Mouse (Mus musculus) limb, embryonic 12.5 days (tissue): ENCODE data around the gene Gm20388. TPM values are rescaled to one million over a fixed set of nuclear protein-coding genes. Genes with fewer than 3 reads are reported as not detected.
A peak's percentile ranks its signal among the peaks of the same experiment; 100 is the strongest.

ENCODE experiments used
- ATAC-seq: fragments of 200-750 bp; cut with Nextera tagmentation; 2 replicates; pipeline ENCODE4 v1.8.0; 2017; ENCODE audit warnings: low read depth, moderate TSS enrichment; ENCODE audit not compliant: insufficient number of reproducible peaks, insufficient read depth, low FRiP score, low TSS enrichment
- H3K27ac ChIP-seq: fragments of 300-500 bp; sonication (generic); 2 replicates; pipeline ENCODE4 v1.5.1; 2016; ENCODE audit warnings: mild to moderate bottlenecking, moderate library complexity
- H3K27me3 ChIP-seq: fragments of 300-500 bp; sonication (generic); 2 replicates; pipeline ENCODE4 v1.6.1; 2016; ENCODE audit warnings: mild to moderate bottlenecking, moderate library complexity
- H3K36me3 ChIP-seq: fragments of 300-500 bp; sonication (generic); 2 replicates; pipeline ENCODE4 v1.6.1; 2016; ENCODE audit warnings: mild to moderate bottlenecking, moderate library complexity
- H3K4me1 ChIP-seq: fragments of 300-500 bp; sonication (generic); replicated peaks from 2 replicates; pipeline ENCODE4 v1.6.1; 2016
- H3K4me2 ChIP-seq: fragments of 300-500 bp; sonication (generic); 2 replicates; pipeline ENCODE4 v1.6.1; 2016; ENCODE audit warnings: mild to moderate bottlenecking, moderate library complexity
- H3K4me3 ChIP-seq: fragments of 300-500 bp; sonication (generic); replicated peaks from 2 replicates; pipeline ENCODE4 v1.5.1; 2016; ENCODE audit warnings: mild to moderate bottlenecking
- H3K9ac ChIP-seq: fragments of 300-500 bp; sonication (generic); replicated peaks from 2 replicates; pipeline ENCODE4 v1.6.1; 2016; ENCODE audit warnings: mild to moderate bottlenecking, moderate library complexity
- H3K9me3 ChIP-seq: fragments of 300-500 bp; sonication (generic); 2 replicates; pipeline ENCODE4 v1.6.1; 2016; ENCODE audit warnings: mild to moderate bottlenecking, moderate library complexity
- WGBS: fragments of 180-500 bp; shearing (Covaris S2); methylation state at CpG from one replicate; pipeline ENCODE4 v1.1.7; 2016; 5-methylcytosine and 5-hydroxymethylcytosine counted together
- polyA plus RNA-seq: library from polyadenylated mRNA; unstranded; fragments of >200 nt; fragmentation: Nextera tagmentation; extraction: Ambion mirVana; gene quantifications from 2 replicates; pipeline ENCODE4 v1.2.1, GENCODE M21; 2016

Gene Gm20388
- polyA plus RNA-seq, 1 experiment from 2014 or later: not detected

DNA sequence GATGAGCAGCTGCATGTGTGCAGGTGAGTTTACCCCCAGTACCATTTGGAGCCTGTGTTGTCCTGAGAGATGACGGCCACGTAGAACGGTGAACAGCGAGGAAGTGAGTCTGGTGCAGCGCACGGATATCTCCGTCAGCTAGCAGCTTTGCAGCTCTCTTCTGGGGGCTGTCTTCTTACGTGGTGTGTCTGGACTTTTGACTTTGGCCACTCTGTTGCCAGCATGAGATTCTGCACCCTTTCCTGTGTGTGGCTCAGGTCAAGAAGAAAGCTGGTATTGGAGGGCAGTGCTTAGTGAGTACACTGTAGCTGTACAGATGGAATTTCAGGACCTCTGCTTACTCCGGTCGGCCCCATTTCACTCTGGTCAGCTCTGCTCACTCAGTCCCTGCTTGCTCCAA, 47.4 kb downstream of the Gm20388 start:
- Histone ChIP-seq H3K27ac (peak overlapping the region; percentile 67; the same call in 1 of the 2 replicates), H3K4me2 (no peak overlapping the region), H3K36me3 (peaks cover 53% of the 10 kb centered on the region), H3K4me1 (peaks cover 28% of the 10 kb centered on the region), H3K9me3 (no peaks in the 10 kb centered on the region), H3K27me3 (no peaks in the 10 kb centered on the region), H3K9ac (no peak overlapping the region), H3K4me3 (no peak overlapping the region)
- WGBS: 94% methylated on average over 10 of the region's 10 CpGs
- no peak for ATAC-seq

DNA sequence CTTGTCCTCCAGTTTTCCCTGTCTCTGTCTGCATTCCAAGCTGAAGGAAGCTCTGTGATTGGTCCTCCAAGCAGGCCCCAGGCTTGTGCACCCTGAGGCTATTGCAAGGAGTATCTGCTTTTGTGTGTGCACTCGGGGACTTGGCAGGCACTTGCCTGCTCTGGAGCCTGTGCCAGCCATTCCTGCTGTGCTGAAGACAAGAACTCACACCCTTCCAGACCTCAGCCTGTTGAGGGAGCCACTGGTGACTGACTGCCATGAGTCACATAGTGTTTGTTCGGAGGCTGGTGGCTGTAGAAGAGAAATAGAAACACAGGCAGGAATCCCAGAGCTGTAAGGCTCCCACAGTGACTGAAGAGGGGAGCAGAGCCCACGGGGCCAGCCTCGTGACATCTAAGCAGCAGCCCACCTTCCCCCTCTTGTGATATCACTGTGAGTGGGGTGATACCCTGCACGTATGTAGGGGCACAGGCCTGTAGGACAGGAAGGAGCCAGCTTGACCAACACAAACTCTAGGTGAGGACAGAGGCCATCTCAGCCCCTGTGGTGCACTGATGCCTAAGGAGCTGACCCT, 50.0 kb downstream of the Gm20388 start:
- peaks cover 28% of the 10 kb centered on the region for H3K36me3 ChIP-seq
- H3K4me3 ChIP-seq: no peak overlapping the region
- no peak overlapping the region for H3K4me2 ChIP-seq
- H3K9ac ChIP-seq: no peak overlapping the region
- WGBS: 65% methylated on average over 5 of the region's 5 CpGs
- H3K27me3 ChIP-seq: no peaks in the 10 kb centered on the region
- H3K4me1 ChIP-seq: peaks cover 25% of the 10 kb centered on the region
- 0 out of 2 replicates have a peak overlapping the region, but pooled peaks have one; percentile 41 for H3K27ac ChIP-seq
- no peaks in the 10 kb centered on the region for H3K9me3 ChIP-seq
- ATAC-seq: no peak

DNA sequence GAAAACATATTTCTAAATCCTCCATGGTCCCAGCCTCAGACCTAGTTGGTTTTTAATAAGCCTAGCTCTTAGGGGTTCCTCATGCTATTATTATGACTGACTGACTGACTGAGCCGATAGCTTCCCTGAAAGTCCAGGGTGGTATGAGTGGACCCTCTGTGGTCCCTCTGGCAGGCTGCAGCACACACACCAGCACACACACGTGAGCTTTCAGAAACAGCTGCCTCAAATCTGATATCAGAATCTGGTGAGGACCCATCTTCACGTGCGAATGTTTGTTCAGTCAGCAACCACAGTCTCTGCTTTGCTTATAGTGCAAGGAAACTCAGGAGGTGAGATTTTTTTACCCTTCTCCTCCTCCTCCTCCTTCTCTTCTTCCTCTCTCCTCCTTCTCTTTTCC, 54.2 kb downstream of the Gm20388 start:
- no peak overlapping the region for H3K27ac ChIP-seq
- no peak overlapping the region for H3K9ac ChIP-seq
- H3K4me3 ChIP-seq: no peak overlapping the region
- WGBS: 85% methylated on average over 4 of the region's 4 CpGs
- H3K27me3 ChIP-seq: no peaks in the 10 kb centered on the region
- H3K9me3 ChIP-seq: peaks cover 6% of the 10 kb centered on the region; the same call in 1 of the 2 replicates
- no peaks in the 10 kb centered on the region for H3K36me3 ChIP-seq
- 0 out of 2 replicates have a peak, but pooled peaks cover under 1% of the 10 kb centered on the region for H3K4me1 ChIP-seq
- ATAC-seq: no peak
- H3K4me2 ChIP-seq: no peak overlapping the region

GRCm38 (mm10) chr8:119967435-119967834, 56.8 kb downstream of the Gm20388 start:
- Histone ChIP-seq H3K4me2 (no peak overlapping the region), H3K9ac (no peak overlapping the region), H3K36me3 (no peaks in the 10 kb centered on the region), H3K27ac (no peak overlapping the region), H3K4me1 (peaks cover 5% of the 10 kb centered on the region), H3K27me3 (no peaks in the 10 kb centered on the region), H3K4me3 (no peak overlapping the region), H3K9me3 (peaks cover 6% of the 10 kb centered on the region; the same call in 1 of the 2 replicates)
- ATAC-seq: no peak
- WGBS: 90% methylated on average over 9 of the region's 9 CpGs

- Histone ChIP-seq H3K4me3 (no peak overlapping the region), H3K4me2 (no peak overlapping the region), H3K4me1 (peaks cover 15% of the 10 kb centered on the region), H3K9ac (no peak overlapping the region), H3K27me3 (no peaks in the 10 kb centered on the region), H3K36me3 (no peaks in the 10 kb centered on the region), H3K9me3 (peaks cover 6% of the 10 kb centered on the region; the same call in 1 of the 2 replicates), H3K27ac (no peak overlapping the region)
- 69% methylated on average over 9 of the region's 9 CpGs for WGBS
- ATAC-seq: no peak
Observed at GRCm38 (mm10) chr8:119970169-119970568, 59.5 kb downstream of the Gm20388 start.

- H3K36me3 ChIP-seq: no peaks in the 10 kb centered on the region
- no peak overlapping the region for H3K27ac ChIP-seq
- peaks cover 15% of the 10 kb centered on the region for H3K4me1 ChIP-seq
- H3K9ac ChIP-seq: no peak overlapping the region
- H3K27me3 ChIP-seq: no peaks in the 10 kb centered on the region
- H3K4me2 ChIP-seq: no peak overlapping the region
- H3K4me3 ChIP-seq: no peak overlapping the region
- peaks cover 3% of the 10 kb centered on the region; the same call in 1 of the 2 replicates for H3K9me3 ChIP-seq
- no peak for ATAC-seq
- WGBS: 56% methylated on average over 12 of the region's 12 CpGs
Observed at GRCm38 (mm10) chr8:119972558-119972957, 61.9 kb downstream of the Gm20388 start.

DNA sequence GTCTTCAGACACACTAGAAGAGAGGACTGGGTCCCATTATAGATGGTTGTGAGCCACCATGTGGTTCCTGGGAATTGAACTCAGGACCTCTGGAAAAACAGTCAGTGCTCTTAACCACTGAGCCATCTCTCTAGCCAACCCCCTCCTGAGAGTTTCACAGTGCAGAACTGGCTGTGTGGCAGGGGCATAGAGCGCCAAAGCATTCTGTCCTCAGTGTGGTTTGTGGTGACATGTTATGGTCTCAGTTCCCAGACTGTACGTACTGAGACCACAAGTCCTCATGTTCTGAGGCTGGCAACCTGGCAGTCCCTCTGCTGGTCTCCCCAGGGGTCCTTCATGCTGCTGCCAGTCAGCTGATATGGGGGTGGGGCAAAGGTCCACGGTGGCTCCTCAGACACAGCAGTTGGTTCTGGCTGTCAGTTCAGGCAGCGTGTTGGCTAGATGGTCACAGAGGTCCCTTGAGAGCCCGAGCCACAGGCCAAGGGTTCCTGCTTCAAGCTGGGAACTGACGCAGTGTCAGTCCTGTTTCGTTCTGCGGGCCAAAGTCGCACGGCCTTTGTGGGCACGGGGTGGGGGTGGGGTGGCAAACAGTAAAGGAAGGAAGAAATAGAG, 68.2 kb downstream of the Gm20388 start:
- WGBS: 68% methylated on average over 11 of the region's 11 CpGs
- no peak overlapping the region for H3K4me3 ChIP-seq
- H3K9ac ChIP-seq: no peak overlapping the region
- H3K36me3 ChIP-seq: no peaks in the 10 kb centered on the region
- H3K4me2 ChIP-seq: no peak overlapping the region
- no peak for ATAC-seq
- H3K4me1 ChIP-seq: peaks cover 6% of the 10 kb centered on the region
- H3K27ac ChIP-seq: no peak overlapping the region
- no peaks in the 10 kb centered on the region for H3K27me3 ChIP-seq
- no peaks in the 10 kb centered on the region for H3K9me3 ChIP-seq

- ATAC-seq: no peak
- Histone ChIP-seq H3K4me1 (no peaks in the 10 kb centered on the region; the same call in 1 of the 2 replicates), H3K9me3 (no peaks in the 10 kb centered on the region), H3K4me3 (no peak overlapping the region), H3K9ac (no peak overlapping the region), H3K27me3 (no peaks in the 10 kb centered on the region), H3K4me2 (no peak overlapping the region), H3K27ac (no peak overlapping the region), H3K36me3 (no peaks in the 10 kb centered on the region)
- WGBS: 83% methylated on average over 4 of the region's 4 CpGs
Observed at GRCm38 (mm10) chr8:119981253-119981652, 70.6 kb downstream of the Gm20388 start.

- ATAC-seq: no peak
- no peaks in the 10 kb centered on the region for H3K9me3 ChIP-seq
- no peaks in the 10 kb centered on the region; the same call in 1 of the 2 replicates for H3K4me1 ChIP-seq
- no peaks in the 10 kb centered on the region for H3K27me3 ChIP-seq
- H3K4me3 ChIP-seq: no peak overlapping the region
- no peak overlapping the region for H3K9ac ChIP-seq
- no peak overlapping the region for H3K27ac ChIP-seq
- no peak overlapping the region for H3K4me2 ChIP-seq
- H3K36me3 ChIP-seq: no peaks in the 10 kb centered on the region
Observed at GRCm38 (mm10) chr8:119984085-119984484, 73.4 kb downstream of the Gm20388 start.

- Histone ChIP-seq H3K36me3 (no peaks in the 10 kb centered on the region), H3K9me3 (no peaks in the 10 kb centered on the region), H3K4me2 (no peak overlapping the region), H3K4me1 (no peaks in the 10 kb centered on the region; the same call in 1 of the 2 replicates), H3K27ac (no peak overlapping the region), H3K27me3 (peaks cover 5% of the 10 kb centered on the region), H3K9ac (no peak overlapping the region), H3K4me3 (no peak overlapping the region)
- whole genome bisulfite sequencing: 56% methylated on average over 5 of the region's 5 CpGs
- no peak for ATAC-seq
Observed at GRCm38 (mm10) chr8:119986174-119986573, 75.5 kb downstream of the Gm20388 start.

GRCm38 (mm10) chr8:119988087-119988486, 77.4 kb downstream of the Gm20388 start:
- no peak overlapping the region for H3K4me2 ChIP-seq
- peaks cover 9% of the 10 kb centered on the region for H3K4me1 ChIP-seq
- 77% methylated on average over 15 of the region's 15 CpGs for WGBS
- no peak overlapping the region for H3K9ac ChIP-seq
- H3K4me3 ChIP-seq: no peak overlapping the region
- no peaks in the 10 kb centered on the region for H3K9me3 ChIP-seq
- H3K27ac ChIP-seq: no peak overlapping the region
- H3K27me3 ChIP-seq: peaks cover 20% of the 10 kb centered on the region
- no peak for ATAC-seq
- no peaks in the 10 kb centered on the region for H3K36me3 ChIP-seq

DNA sequence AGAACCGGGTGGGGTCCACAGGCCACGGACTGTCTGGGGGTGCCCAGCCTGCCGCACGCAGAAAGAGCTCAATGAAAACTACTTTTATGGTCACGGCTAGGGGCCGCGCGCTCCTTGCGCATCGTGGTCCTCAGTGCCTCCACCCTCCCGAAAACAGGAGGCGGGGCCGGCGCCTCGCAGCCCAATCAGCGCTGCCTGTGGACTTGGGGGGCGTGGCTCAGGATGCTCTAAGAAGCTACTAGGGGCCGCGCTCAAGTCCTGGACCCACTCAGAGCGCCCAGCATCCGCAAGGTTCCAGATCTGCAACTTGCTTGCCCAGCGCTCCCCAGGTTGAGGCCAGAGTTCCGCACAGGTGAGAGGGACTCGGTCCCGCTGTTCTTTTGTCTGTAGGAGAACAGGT, 81.6 kb downstream of the Gm20388 start, which contains the start of gene Crispld2:
TSS of gene Crispld2 (plus strand) at position 190 of the 400 bp plus-strand sequence.
- Histone ChIP-seq H3K9ac (no peak within 1 kb of the TSS), H3K27ac (no peak within 1 kb of the TSS), H3K4me2 (peak within 1 kb of the TSS; percentile 58), H3K27me3 (peaks cover 32% of the 10 kb centered on the region), H3K4me3 (peak within 1 kb of the TSS; percentile 38), H3K36me3 (no peaks in the 10 kb centered on the region), H3K4me1 (peaks cover 38% of the 10 kb centered on the region), H3K9me3 (no peaks in the 10 kb centered on the region)
- ATAC-seq: peak; percentile 85
- under 1% methylated on average over 25 of the region's 25 CpGs for WGBS
